Mouse (Mus musculus): ENCODE results near the gene Oma1. TPM values are rescaled to one million over a fixed set of nuclear protein-coding genes. Genes with fewer than 3 reads are reported as not detected.

Gene Oma1
- polyA plus RNA-seq (2015; fragmentation: Nextera tagmentation; extraction: Ambion mirVana): 26.6 and 33.3 TPM in 2 replicates

GRCm38 (mm10) chr4:103313587-103314525 lies at the start of gene Oma1:
Gene Oma1, plus strand, starts transcription at chr4:103313812.
- peaks cover 7% of the 10 kb centered on the region for H3K4me1 ChIP-seq (ENCODE audit: control insufficient read depth, insufficient read depth, low read length)
- under 1% methylated on average over 61 of the region's 61 CpGs for WGBS
- no peaks in the 10 kb centered on the region for H3K27me3 ChIP-seq (ENCODE audit: control insufficient read depth, insufficient read depth, low read length)
- H3K27ac ChIP-seq (ENCODE audit: low read length): peak within 1 kb of the TSS; percentile 99
- H3K36me3 ChIP-seq (ENCODE audit: control insufficient read depth, insufficient read depth): no peaks in the 10 kb centered on the region
- H3K9me3 ChIP-seq (replicated peaks; ENCODE audit: control insufficient read depth, low read length): no peaks in the 10 kb centered on the region
- H3K4me3 ChIP-seq (ENCODE audit: low read length): peak within 1 kb of the TSS; percentile 77
- H3K4me2 ChIP-seq (ENCODE audit: low read depth, low read length): peak within 1 kb of the TSS; percentile 77
- peak within 1 kb of the TSS; percentile 95 for H3K9ac ChIP-seq (ENCODE audit: low read length)
- peak; percentile 100 for ATAC-seq (replicated peaks; ENCODE audit: extremely low read depth, insufficient read depth, low FRiP score)

- no peak overlapping the region for H3K27ac ChIP-seq (ENCODE audit: low read length)
- no peaks in the 10 kb centered on the region for H3K9me3 ChIP-seq (replicated peaks; ENCODE audit: control insufficient read depth, low read length)
- H3K27me3 ChIP-seq (ENCODE audit: control insufficient read depth, insufficient read depth, low read length): no peaks in the 10 kb centered on the region
- no peaks in the 10 kb centered on the region for H3K36me3 ChIP-seq (ENCODE audit: control insufficient read depth, insufficient read depth)
- ATAC-seq (replicated peaks; ENCODE audit: extremely low read depth, insufficient read depth, low FRiP score): no peak
- WGBS: 32% methylated on average over 8 of the region's 8 CpGs
- H3K4me2 ChIP-seq (ENCODE audit: low read depth, low read length): no peak overlapping the region
- no peak overlapping the region for H3K4me3 ChIP-seq (ENCODE audit: low read length)
- no peaks in the 10 kb centered on the region for H3K4me1 ChIP-seq (ENCODE audit: control insufficient read depth, insufficient read depth, low read length)
- H3K9ac ChIP-seq (ENCODE audit: low read length): no peak overlapping the region
Measured at GRCm38 (mm10) chr4:103263812-103264396, 49.7 kb upstream of the Oma1 start.

GRCm38 (mm10) chr4:103265166-103265565 lies 48.4 kb upstream of the Oma1 start:
- WGBS: 40% methylated on average over 2 of the region's 2 CpGs
- H3K9me3 ChIP-seq (replicated peaks; ENCODE audit: control insufficient read depth, low read length): no peaks in the 10 kb centered on the region
- ATAC-seq (replicated peaks; ENCODE audit: extremely low read depth, insufficient read depth, low FRiP score): no peak

GRCm38 (mm10) chr4:103269336-103269735 lies 44.3 kb upstream of the Oma1 start:
- Histone ChIP-seq H3K4me2 (ENCODE audit: low read depth, low read length) (no peak overlapping the region), H3K27me3 (ENCODE audit: control insufficient read depth, insufficient read depth, low read length) (no peaks in the 10 kb centered on the region), H3K4me3 (ENCODE audit: low read length) (no peak overlapping the region), H3K27ac (ENCODE audit: low read length) (no peak overlapping the region), H3K36me3 (ENCODE audit: control insufficient read depth, insufficient read depth) (no peaks in the 10 kb centered on the region), H3K9me3 (replicated peaks; ENCODE audit: control insufficient read depth, low read length) (no peaks in the 10 kb centered on the region), H3K9ac (ENCODE audit: low read length) (no peak overlapping the region), H3K4me1 (ENCODE audit: control insufficient read depth, insufficient read depth, low read length) (no peaks in the 10 kb centered on the region)
- WGBS: 80% methylated on average over 4 of the region's 4 CpGs
- no peak for ATAC-seq (replicated peaks; ENCODE audit: extremely low read depth, insufficient read depth, low FRiP score)

More at GRCm38 (mm10) chr4:103265166-103265565, 48.4 kb upstream of the Oma1 start:
- no peak overlapping the region for H3K4me2 ChIP-seq (ENCODE audit: low read depth, low read length)
- no peaks in the 10 kb centered on the region for H3K27me3 ChIP-seq (ENCODE audit: control insufficient read depth, insufficient read depth, low read length)
- H3K4me3 ChIP-seq (ENCODE audit: low read length): no peak overlapping the region
- H3K27ac ChIP-seq (ENCODE audit: low read length): no peak overlapping the region
- no peak overlapping the region for H3K9ac ChIP-seq (ENCODE audit: low read length)
- no peaks in the 10 kb centered on the region for H3K36me3 ChIP-seq (ENCODE audit: control insufficient read depth, insufficient read depth)
- no peaks in the 10 kb centered on the region for H3K4me1 ChIP-seq (ENCODE audit: control insufficient read depth, insufficient read depth, low read length)

- no peak overlapping the region for H3K4me2 ChIP-seq (ENCODE audit: low read depth, low read length)
- H3K27ac ChIP-seq (ENCODE audit: low read length): no peak overlapping the region
- H3K36me3 ChIP-seq (ENCODE audit: control insufficient read depth, insufficient read depth): no peaks in the 10 kb centered on the region
- no peaks in the 10 kb centered on the region for H3K9me3 ChIP-seq (replicated peaks; ENCODE audit: control insufficient read depth, low read length)
- no peaks in the 10 kb centered on the region for H3K4me1 ChIP-seq (ENCODE audit: control insufficient read depth, insufficient read depth, low read length)
- 47% methylated on average over 7 of the region's 8 CpGs for WGBS
- H3K9ac ChIP-seq (ENCODE audit: low read length): no peak overlapping the region
- no peak overlapping the region for H3K4me3 ChIP-seq (ENCODE audit: low read length)
- ATAC-seq (replicated peaks; ENCODE audit: extremely low read depth, insufficient read depth, low FRiP score): no peak
- H3K27me3 ChIP-seq (ENCODE audit: control insufficient read depth, insufficient read depth, low read length): no peaks in the 10 kb centered on the region
Measured at GRCm38 (mm10) chr4:103273021-103273420, 40.6 kb upstream of the Oma1 start.

- Histone ChIP-seq H3K4me3 (ENCODE audit: low read length) (no peak overlapping the region), H3K36me3 (ENCODE audit: control insufficient read depth, insufficient read depth) (no peaks in the 10 kb centered on the region), H3K9me3 (replicated peaks; ENCODE audit: control insufficient read depth, low read length) (no peaks in the 10 kb centered on the region), H3K4me2 (ENCODE audit: low read depth, low read length) (no peak overlapping the region), H3K27me3 (ENCODE audit: control insufficient read depth, insufficient read depth, low read length) (no peaks in the 10 kb centered on the region), H3K4me1 (ENCODE audit: control insufficient read depth, insufficient read depth, low read length) (no peaks in the 10 kb centered on the region), H3K27ac (ENCODE audit: low read length) (no peak overlapping the region), H3K9ac (ENCODE audit: low read length) (no peak overlapping the region)
- ATAC-seq (replicated peaks; ENCODE audit: extremely low read depth, insufficient read depth, low FRiP score): no peak
- 76% methylated on average over 7 of the region's 7 CpGs for WGBS
Measured at GRCm38 (mm10) chr4:103288342-103288741, 25.3 kb upstream of the Oma1 start.

- Histone ChIP-seq H3K4me2 (ENCODE audit: low read depth, low read length) (no peak within 1 kb of the TSS), H3K9ac (ENCODE audit: low read length) (no peak within 1 kb of the TSS), H3K36me3 (ENCODE audit: control insufficient read depth, insufficient read depth) (no peaks in the 10 kb centered on the region), H3K4me1 (ENCODE audit: control insufficient read depth, insufficient read depth, low read length) (no peaks in the 10 kb centered on the region), H3K9me3 (replicated peaks; ENCODE audit: control insufficient read depth, low read length) (no peaks in the 10 kb centered on the region), H3K4me3 (ENCODE audit: low read length) (no peak within 1 kb of the TSS), H3K27ac (ENCODE audit: low read length) (no peak within 1 kb of the TSS), H3K27me3 (ENCODE audit: control insufficient read depth, insufficient read depth, low read length) (no peaks in the 10 kb centered on the region)
- WGBS: 69% methylated on average over 2 of the region's 2 CpGs
- ATAC-seq (replicated peaks; ENCODE audit: extremely low read depth, insufficient read depth, low FRiP score): no peak
Measured at GRCm38 (mm10) chr4:103290763-103291162, 22.8 kb upstream of the Oma1 start, which contains the start of gene 4921539E11Rik. Gene 4921539E11Rik, minus strand, starts transcription at chr4:103290863.

DNA sequence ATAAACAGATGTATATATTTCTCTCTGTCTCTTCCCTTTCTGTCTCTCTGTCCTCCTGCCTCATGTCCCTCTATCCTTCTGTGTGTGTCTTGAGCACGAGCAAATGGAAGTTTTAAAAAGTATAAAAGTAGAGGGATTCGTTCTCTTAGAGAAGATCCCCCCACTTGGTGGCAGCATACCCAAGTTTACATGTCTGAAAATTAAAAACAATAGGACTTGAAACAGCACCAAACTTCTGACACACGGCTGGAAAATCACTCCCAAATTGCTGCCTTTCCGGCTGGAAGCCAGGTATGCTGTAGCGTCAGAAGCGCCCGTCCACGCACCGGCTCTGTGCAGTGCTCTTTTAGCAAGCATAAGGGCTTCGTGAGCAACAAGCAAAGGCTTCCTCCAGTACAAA lies 14.3 kb upstream of the Oma1 start:
- no peaks in the 10 kb centered on the region for H3K27me3 ChIP-seq (ENCODE audit: control insufficient read depth, insufficient read depth, low read length)
- no peak overlapping the region for H3K9ac ChIP-seq (ENCODE audit: low read length)
- H3K9me3 ChIP-seq (replicated peaks; ENCODE audit: control insufficient read depth, low read length): no peaks in the 10 kb centered on the region
- 55% methylated on average over 10 of the region's 10 CpGs for WGBS
- 0 out of 2 replicates have a peak overlapping the region, but pooled peaks have one; percentile 2 for H3K4me2 ChIP-seq (ENCODE audit: low read depth, low read length)
- H3K4me1 ChIP-seq (ENCODE audit: control insufficient read depth, insufficient read depth, low read length): no peaks in the 10 kb centered on the region
- no peaks in the 10 kb centered on the region for H3K36me3 ChIP-seq (ENCODE audit: control insufficient read depth, insufficient read depth)
- H3K27ac ChIP-seq (ENCODE audit: low read length): no peak overlapping the region
- H3K4me3 ChIP-seq (ENCODE audit: low read length): no peak overlapping the region
- ATAC-seq (replicated peaks; ENCODE audit: extremely low read depth, insufficient read depth, low FRiP score): no peak

GRCm38 (mm10) chr4:103303851-103304250 lies 9.8 kb upstream of the Oma1 start:
- Histone ChIP-seq H3K9me3 (replicated peaks; ENCODE audit: control insufficient read depth, low read length) (no peaks in the 10 kb centered on the region), H3K4me1 (ENCODE audit: control insufficient read depth, insufficient read depth, low read length) (no peaks in the 10 kb centered on the region), H3K9ac (ENCODE audit: low read length) (no peak overlapping the region), H3K36me3 (ENCODE audit: control insufficient read depth, insufficient read depth) (no peaks in the 10 kb centered on the region), H3K27me3 (ENCODE audit: control insufficient read depth, insufficient read depth, low read length) (no peaks in the 10 kb centered on the region), H3K4me3 (ENCODE audit: low read length) (no peak overlapping the region), H3K4me2 (ENCODE audit: low read depth, low read length) (no peak overlapping the region), H3K27ac (ENCODE audit: low read length) (no peak overlapping the region)
- ATAC-seq (replicated peaks; ENCODE audit: extremely low read depth, insufficient read depth, low FRiP score): no peak
- WGBS: 88% methylated on average over 1 of the region's 1 CpGs

Data from heart, embryonic 16.5 days (tissue).